Mouse (Mus musculus) megakaryocyte, embryonic 14.5 days (primary cell): ENCODE results near the gene Ppp1r9b. TPM values are rescaled to one million over a fixed set of nuclear protein-coding genes. Genes with fewer than 3 reads are reported as not detected.

ENCODE experiments used
- H3K27me3 ChIP-seq: replicated peaks from 2 replicates; pipeline ENCODE3; 2012; ENCODE audit warnings: inconsistent platforms
- H3K36me3 ChIP-seq: replicated peaks from 2 replicates; pipeline ENCODE3; 2012; ENCODE audit warnings: low read length, inconsistent platforms, mixed read lengths
- H3K4me1 ChIP-seq: 2 replicates; pipeline ENCODE4 v1.6.1; 2012; ENCODE audit warnings: inconsistent platforms
- H3K4me3 ChIP-seq: replicated peaks from 2 replicates; pipeline ENCODE3; 2012; ENCODE audit warnings: moderate library complexity, mild to moderate bottlenecking, inconsistent platforms
- H3K9me3 ChIP-seq: 2 replicates; pipeline ENCODE4 v1.6.1; 2012; ENCODE audit warnings: inconsistent platforms
- FLI1 ChIP-seq: IDR thresholded peaks from 2 replicates; pipeline ENCODE4 v1.6.1; 2012; ENCODE audit warnings: low read length, inconsistent platforms, mixed read lengths
- GATA1 ChIP-seq: IDR thresholded peaks from 3 replicates; pipeline ENCODE4 v1.6.1; 2012; ENCODE audit warnings: mixed read lengths, low read length, inconsistent platforms, borderline replicate concordance
- polyA plus RNA-seq: library from polyadenylated mRNA; stranded (reverse); fragments of >175 nt; gene quantifications from 2 replicates; pipeline ENCODE4 v1.2.3, GENCODE M21; 2012; ENCODE audit warnings: low replicate concordance; ENCODE audit not compliant: insufficient read depth

Gene Ppp1r9b
- polyA plus RNA-seq: 211 and 280 TPM in 2 replicates

GRCm38 (mm10) chr11:94990749-94991577 is at the start of gene Ppp1r9b:
Gene Ppp1r9b (plus strand): TSS chr11:94991035.
- Histone ChIP-seq H3K36me3 (peaks cover 38% of the 10 kb centered on the region), H3K27me3 (no peaks in the 10 kb centered on the region), H3K4me3 (peak within 1 kb of the TSS; percentile 99), H3K4me1 (peaks cover 67% of the 10 kb centered on the region), H3K9me3 (no peaks in the 10 kb centered on the region)
- no peak for TF ChIP-seq FLI1
- TF ChIP-seq GATA1: no peak

- Histone ChIP-seq H3K27me3 (peaks cover 89% of the 10 kb centered on the region), H3K4me3 (peak overlapping the region; percentile 2), H3K36me3 (no peaks in the 10 kb centered on the region)
Observed at GRCm38 (mm10) chr11:94941121-94941520, 49.7 kb upstream of the Ppp1r9b start.

GRCm38 (mm10) chr11:94941776-94942175 is 49.1 kb upstream of the Ppp1r9b start:
- Histone ChIP-seq H3K4me3 (no peak overlapping the region), H3K36me3 (no peaks in the 10 kb centered on the region), H3K9me3 (no peaks in the 10 kb centered on the region), H3K4me1 (peaks cover 34% of the 10 kb centered on the region), H3K27me3 (peaks cover 89% of the 10 kb centered on the region)
- TF ChIP-seq FLI1 (no peak), GATA1 (no peak)

More at GRCm38 (mm10) chr11:94941121-94941520, 49.7 kb upstream of the Ppp1r9b start:
- Histone ChIP-seq H3K4me1 (peaks cover 40% of the 10 kb centered on the region), H3K9me3 (no peaks in the 10 kb centered on the region)
- TF ChIP-seq GATA1 (no peak), FLI1 (no peak)

- no peaks in the 10 kb centered on the region for H3K36me3 ChIP-seq
- H3K4me1 ChIP-seq: peaks cover 27% of the 10 kb centered on the region
- H3K4me3 ChIP-seq: no peak overlapping the region
- no peaks in the 10 kb centered on the region for H3K9me3 ChIP-seq
- H3K27me3 ChIP-seq: peaks cover 95% of the 10 kb centered on the region
- no peak for TF ChIP-seq GATA1
Observed at GRCm38 (mm10) chr11:94942282-94943023, 48.4 kb upstream of the Ppp1r9b start.

GRCm38 (mm10) chr11:94943054-94943453 is 47.8 kb upstream of the Ppp1r9b start:
- H3K27me3 ChIP-seq: peaks cover 94% of the 10 kb centered on the region
- H3K9me3 ChIP-seq: no peaks in the 10 kb centered on the region
- H3K4me3 ChIP-seq: no peak overlapping the region
- H3K36me3 ChIP-seq: no peaks in the 10 kb centered on the region
- peaks cover 21% of the 10 kb centered on the region for H3K4me1 ChIP-seq
- TF ChIP-seq GATA1 (no peak), FLI1 (no peak)

GRCm38 (mm10) chr11:94944295-94944694 is 46.5 kb upstream of the Ppp1r9b start:
- Histone ChIP-seq H3K4me1 (peaks cover 17% of the 10 kb centered on the region; the same call in 1 of the 2 replicates), H3K27me3 (peaks cover 98% of the 10 kb centered on the region), H3K9me3 (no peaks in the 10 kb centered on the region), H3K4me3 (no peak overlapping the region), H3K36me3 (no peaks in the 10 kb centered on the region)
- TF ChIP-seq GATA1: no peak
- no peak for TF ChIP-seq FLI1

GRCm38 (mm10) chr11:94945236-94945635 is 45.6 kb upstream of the Ppp1r9b start:
- no peaks in the 10 kb centered on the region for H3K36me3 ChIP-seq
- H3K27me3 ChIP-seq: peaks cover 96% of the 10 kb centered on the region
- TF ChIP-seq GATA1: no peak
- H3K4me1 ChIP-seq: peaks cover 17% of the 10 kb centered on the region; the same call in 1 of the 2 replicates
- no peak overlapping the region for H3K4me3 ChIP-seq
- H3K9me3 ChIP-seq: no peaks in the 10 kb centered on the region

GRCm38 (mm10) chr11:94952169-94952568 is 38.7 kb upstream of the Ppp1r9b start:
- Histone ChIP-seq H3K4me1 (no peaks in the 10 kb centered on the region), H3K9me3 (peaks cover 7% of the 10 kb centered on the region; the same call in 1 of the 2 replicates), H3K27me3 (peaks cover 84% of the 10 kb centered on the region), H3K36me3 (no peaks in the 10 kb centered on the region), H3K4me3 (no peak overlapping the region)
- TF ChIP-seq GATA1: no peak
- no peak for TF ChIP-seq FLI1

- H3K27me3 ChIP-seq: peaks cover 80% of the 10 kb centered on the region
- no peak overlapping the region for H3K4me3 ChIP-seq
- peaks cover 7% of the 10 kb centered on the region; the same call in 1 of the 2 replicates for H3K9me3 ChIP-seq
- TF ChIP-seq FLI1: no peak
- no peak for TF ChIP-seq GATA1
- H3K4me1 ChIP-seq: peaks cover 10% of the 10 kb centered on the region
- H3K36me3 ChIP-seq: no peaks in the 10 kb centered on the region
Observed at GRCm38 (mm10) chr11:94955103-94955502, 35.7 kb upstream of the Ppp1r9b start.

GRCm38 (mm10) chr11:94957693-94958064 is 33.2 kb upstream of the Ppp1r9b start:
- H3K4me3 ChIP-seq: no peak overlapping the region
- H3K36me3 ChIP-seq: no peaks in the 10 kb centered on the region
- no peak for TF ChIP-seq GATA1
- TF ChIP-seq FLI1: no peak
- no peaks in the 10 kb centered on the region for H3K9me3 ChIP-seq
- peaks cover 70% of the 10 kb centered on the region for H3K27me3 ChIP-seq
- H3K4me1 ChIP-seq: peaks cover 10% of the 10 kb centered on the region
